Mouse (Mus musculus) cerebellum, adult 9-11 months (tissue): ENCODE results near the gene Myo1h.

Source experiments
- DNase-seq: peaks from one replicate; pipeline ENCODE4 v3.0.0; 2022

Gene Myo1h

DNA sequence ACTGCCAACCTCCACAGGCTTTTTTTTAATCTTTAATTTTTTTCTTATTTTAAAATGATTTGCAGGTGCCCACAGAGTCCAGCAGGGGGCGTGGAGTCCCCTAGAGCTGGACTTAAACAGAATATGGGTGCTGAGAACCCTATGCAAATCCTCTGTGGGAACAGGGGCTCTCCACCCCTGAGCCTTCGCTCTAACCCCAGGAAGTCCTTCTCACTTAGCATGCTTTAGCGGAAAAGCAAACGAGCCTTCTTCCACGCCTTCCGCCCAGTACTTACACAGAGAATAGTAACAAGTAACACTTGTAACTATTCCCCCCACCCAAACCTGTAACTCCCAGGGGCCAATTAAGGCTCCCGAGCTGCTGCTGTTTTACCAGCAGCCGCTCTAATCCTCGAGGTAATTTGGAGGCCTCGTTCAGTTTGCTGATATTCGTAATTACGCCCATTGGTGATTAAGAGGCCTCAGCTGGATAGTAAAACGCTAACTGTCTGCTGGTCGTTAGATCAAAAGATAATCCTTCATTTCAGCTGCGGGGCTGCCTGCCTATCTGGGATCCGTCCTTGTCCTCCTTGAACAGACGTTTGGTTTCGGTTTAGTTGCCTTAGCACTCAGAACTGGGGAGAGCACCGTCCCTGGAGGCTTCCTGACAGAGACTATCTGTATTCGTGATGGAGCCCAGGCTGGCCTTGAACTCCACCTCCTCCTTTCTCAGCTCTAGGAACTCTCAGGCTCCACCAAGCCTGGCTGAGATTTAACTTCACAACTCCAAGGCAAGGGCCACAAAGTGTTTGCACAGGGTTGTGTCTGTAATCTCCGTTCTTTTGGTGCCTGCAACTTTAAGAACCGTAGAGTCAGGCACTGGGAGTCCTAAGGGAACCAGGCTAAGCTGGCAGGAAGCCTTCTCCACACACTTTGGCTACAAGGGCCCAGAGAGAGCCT is 8.0 kb downstream of the Myo1h start:
- no peak for DNase-seq

DNA sequence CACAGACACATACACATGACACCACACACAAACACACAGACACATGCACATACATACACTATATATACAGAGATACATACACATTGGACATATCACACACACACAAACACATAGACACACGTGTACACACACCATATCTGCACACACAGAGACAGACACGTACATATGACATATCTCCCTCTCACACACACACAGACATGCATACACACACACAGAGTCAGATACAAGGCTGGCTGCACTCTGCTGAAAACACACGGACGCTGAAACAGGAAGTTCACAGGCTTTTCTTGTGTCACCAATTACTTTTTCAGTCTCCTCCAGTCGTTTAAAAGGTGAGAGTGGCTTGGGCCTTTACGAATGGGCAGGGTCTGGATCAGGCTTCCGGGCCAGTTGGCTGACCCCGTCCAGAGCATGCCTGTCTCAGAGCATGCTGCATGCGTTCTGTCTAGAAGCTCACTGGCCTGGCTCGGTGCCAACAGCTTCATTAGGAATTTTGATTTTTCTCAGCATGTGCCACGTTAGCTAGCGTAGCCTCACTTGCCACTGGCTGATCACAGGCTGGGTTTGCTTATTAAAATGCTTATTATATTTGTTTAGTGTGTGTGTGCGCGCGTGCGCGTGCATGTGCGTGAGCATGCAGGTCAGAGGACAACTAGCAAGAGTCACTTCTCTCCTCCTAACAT is 9.4 kb downstream of the Myo1h start:
- no peak for DNase-seq

DNA sequence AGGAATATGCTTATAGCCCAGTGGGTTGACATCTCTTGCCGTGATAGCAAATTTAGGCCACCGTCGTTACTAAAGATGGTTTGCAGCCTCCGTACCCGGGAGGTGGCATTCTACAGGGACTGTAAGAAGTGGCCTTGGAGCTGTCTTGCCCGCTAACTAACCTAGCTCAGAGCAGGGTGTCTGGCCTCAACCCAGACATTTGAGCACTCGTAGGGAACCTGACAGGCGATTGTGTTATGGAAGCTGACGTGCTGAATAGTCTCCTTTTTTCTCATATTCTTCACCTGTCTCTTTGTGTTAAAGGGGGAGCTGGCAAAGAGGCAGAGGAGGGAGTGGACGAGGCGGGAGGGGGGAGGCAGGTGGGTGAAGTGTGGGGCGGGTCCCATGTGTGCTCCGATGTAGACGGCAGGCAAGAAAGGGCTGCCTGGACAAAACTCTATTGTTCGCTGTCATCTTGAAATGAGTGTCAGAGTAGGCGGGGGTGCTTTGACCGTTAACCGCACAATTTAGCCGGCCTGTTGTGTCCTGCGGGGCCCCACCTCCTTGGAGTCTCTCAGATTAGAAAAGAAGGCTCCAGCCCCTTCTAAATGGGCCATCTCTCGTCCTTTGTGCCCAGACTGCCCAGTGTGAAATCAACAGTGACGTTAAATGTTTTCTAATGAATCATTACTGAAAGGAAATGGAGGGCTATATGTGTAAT is 10.3 kb downstream of the Myo1h start:
- DNase-seq = no peak

DNA sequence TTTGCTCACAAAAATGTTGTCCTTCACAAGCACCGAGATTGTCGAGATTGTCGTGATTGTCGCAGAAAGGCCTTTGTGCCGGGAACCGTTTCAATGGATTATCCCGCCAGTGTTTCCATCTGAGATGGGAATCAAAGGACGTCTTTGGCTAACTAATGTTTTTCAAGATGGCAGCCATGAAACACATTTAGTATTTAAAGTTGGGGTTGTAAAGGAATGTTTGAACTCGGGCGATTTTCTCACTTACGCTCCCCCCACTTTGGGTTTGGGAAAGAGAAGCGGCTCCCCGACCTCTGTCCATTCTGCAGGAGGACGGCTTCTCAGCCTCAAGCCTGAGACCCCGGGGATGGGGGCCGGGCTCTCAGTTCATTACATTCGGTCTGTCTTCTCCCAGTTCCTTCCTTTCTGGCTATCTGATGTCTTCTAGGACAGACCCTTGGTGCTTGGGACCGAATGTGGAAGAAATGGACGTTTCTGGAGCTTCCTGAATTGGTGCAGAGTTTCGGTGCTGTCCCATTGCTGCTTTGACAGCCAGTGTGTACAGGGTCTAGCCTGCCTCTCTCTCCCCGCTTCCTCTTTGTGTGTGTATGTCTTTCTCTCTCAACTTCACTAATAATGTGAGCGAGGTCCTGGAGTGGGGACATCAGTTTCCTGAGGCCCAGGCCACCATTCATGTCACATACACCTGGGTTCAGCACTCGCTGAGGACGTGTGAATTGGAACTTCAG is 11.1 kb downstream of the Myo1h start:
- DNase-seq = no peak

DNA sequence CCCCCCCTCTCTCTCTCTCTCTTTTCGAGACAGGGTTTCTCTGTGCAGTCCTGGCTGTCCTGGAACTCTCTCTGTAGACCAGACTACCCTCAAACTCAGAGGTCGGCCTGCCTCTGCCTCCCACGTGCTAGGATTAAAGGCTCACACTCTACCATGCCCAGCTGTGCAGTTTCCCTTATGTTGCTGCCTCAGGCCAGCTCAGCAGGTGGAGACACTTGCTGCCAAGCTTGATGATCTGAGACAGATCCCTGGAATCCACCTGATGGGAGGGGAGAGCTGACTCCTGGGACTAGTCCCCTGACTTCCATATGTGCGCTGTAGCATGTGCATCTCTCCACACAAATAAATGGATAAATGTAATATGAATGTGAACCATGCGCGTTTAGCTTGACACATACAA is 14.2 kb downstream of the Myo1h start:
- no peak for DNase-seq

DNA sequence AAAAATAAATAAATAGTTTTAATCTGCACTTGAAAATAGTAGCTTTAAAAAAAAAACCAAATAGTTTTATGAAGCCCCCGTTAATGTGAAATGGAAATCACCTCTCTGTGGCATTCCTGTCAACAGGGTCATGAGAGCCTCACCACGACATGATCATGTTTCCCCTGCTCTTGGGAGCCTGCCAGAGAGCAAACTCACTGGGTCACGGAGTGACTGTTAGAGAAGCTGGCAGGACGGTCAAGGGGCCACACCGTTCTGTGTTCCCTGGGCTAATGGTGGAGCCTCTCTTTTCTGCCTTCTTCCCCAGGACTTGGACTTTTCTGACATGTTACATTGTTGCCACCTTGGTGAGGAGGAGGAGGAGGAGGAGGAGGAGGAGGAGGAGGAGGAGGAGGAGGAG is 17.5 kb downstream of the Myo1h start:
- DNase-seq = no peak

DNA sequence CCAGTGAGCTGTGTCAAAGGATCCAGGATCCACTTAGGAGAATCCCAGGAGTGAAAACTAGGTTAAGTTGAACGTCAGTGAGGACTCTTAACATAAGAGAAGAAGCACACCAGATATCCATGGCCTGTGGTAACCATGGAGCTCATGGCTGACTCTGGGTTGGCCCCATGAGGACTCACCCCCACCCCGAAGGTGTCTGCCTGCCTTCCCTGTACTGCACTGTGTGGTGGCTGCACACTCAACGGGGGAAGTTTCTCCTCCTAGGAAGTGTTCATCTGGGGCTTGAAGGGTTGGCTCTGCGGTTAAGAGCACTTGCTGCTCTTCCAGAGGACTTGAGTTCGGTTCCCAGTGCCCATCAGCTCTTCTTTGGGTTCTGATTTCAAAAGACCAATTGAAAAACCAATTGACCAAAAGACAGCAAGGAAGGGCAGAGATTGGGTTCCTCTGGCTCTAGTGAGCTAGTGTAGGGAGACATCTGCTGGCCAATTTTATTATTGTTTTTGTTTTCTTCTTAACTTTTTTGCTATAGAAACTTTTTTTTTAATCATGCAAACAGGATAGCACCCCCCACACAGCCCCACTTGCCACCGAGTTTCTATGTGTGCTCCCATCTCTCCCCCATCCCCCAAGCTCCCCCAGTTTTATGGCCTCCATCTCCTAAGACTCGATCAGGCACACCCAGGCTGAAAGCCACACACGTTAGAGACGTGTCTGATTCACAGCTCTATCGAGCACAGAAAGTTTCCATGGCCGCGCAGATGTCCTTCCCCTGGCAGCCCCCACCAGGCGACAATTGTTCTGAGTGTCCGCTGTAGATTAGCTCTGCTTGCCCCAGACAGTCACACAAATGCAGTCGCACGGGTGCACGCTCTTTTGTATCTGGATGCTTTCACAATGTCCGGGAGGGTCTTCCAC is 20.1 kb downstream of the Myo1h start:
- DNase-seq = no peak

DNA sequence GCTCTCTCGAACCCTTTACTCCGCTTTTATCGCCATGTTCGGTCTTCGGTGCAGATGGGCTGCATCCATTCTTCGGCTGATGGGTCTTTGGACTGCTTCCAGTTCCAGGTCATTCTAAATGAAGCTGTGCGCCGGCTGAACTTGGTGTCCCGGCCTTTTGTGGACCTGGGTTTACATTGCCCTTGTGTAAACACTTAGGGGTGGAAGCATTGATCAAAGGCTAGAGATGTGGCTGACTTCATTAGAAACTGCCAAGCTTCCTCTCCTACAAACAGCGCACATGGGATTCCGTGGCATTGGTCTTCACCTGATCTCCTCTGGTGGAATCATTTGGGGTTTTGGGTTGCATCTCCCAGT is 20.7 kb downstream of the Myo1h start:
- no peak for DNase-seq

DNA sequence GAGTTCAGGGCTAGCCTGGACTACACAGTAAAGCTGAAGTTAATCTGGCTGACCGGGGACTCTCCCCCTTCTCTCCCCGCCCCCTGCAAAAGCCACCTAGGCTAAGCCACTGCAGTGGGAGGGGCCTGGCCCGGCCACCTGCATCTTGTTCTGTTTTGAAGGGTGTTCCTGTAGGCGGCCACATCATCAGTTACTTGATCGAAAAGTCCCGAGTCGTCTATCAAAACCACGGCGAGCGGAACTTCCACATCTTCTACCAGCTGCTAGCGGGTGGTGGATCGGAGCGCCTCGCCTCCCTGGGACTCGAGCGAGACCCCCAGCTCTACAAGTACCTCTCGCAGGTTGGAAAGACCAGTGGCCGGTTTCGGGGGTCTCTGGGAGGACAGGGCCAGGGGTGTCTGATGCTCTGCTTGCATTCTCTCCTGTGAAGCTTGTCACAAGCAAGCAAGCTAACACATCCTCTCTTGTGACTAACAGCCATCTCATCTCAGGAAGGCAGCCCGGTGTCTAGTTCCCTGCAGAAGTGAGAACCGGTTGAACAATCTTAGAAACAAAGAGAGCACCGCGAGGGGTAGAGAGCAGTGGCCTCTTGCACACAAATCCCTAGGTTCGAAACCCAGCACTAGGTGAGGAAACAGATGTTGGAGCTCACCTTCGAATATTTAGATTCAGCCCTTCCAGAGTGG is 34.3 kb downstream of the Myo1h start:
- DNase-seq = no peak

DNA sequence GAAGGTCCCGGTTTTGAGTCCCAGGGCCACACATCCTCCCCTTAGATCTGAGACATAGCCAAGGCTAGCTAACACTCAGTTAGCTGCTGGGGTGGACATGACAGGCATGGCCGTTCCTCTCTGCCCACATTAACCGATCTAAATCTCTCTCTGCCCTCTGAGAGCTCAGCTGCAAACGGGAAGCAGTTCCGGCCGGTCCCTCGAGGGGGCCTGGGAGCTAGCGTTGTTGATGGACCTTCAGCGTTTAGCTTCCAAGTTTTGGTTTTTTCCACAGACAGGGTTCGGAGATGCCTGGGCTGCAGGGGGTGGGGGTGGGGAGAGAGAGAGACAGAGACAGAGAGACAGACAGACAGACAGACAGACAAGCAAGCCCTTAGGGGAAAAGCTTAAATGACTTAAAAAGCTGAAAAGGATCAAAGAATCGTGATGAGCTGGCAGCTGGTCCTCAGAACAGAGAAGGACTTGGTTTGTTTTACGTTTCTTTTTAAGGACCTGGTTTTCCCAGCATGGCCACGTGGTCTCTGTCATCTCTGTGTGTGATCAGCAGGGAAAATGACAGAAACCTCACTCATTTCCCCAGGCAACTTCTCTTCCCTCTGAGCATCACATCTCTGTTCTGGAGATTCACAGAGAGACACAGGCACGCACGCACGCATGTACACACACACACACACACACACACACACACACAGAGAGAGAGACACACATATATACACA is 35.0 kb downstream of the Myo1h start:
- DNase-seq = no peak

DNA sequence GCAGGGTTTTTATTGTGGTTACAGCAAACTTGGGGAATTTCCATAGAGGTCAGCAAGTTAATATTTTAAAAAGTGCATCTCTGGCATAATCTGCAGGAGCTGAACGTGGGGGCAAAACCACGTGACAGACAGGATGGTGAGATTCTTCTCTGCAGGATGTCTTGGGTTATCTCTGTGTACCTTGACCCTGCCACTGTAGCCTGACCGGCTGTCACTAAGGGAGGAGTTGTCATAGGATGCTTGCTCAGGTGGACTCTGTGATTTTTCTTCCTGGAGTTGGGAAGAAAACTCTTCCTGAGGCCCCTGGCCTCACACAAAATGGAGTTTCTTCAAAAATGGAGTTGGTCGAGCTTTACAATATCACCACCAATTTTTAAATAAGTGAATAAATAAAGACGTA is 54.0 kb downstream of the Myo1h start:
- no peak for DNase-seq

DNA sequence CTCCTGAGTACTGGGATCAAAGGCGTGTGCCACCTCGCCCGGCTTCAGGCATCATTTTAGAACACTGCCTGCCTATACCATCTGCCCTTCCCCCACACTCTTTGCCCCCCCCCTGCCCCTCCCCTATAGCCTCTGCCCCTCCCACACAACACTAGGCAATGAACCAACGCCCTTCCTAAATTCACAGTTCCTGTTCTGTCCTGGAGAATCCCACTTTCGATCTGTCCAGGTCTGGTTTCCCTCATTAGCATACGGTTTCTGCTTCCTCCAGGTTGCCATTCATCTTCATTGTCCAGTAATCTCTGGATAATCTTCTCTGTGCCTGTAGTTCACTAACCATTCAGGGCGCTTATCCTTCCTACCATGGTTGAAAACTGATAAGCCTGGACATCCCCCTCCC is 54.6 kb downstream of the Myo1h start:
- no peak for DNase-seq

DNA sequence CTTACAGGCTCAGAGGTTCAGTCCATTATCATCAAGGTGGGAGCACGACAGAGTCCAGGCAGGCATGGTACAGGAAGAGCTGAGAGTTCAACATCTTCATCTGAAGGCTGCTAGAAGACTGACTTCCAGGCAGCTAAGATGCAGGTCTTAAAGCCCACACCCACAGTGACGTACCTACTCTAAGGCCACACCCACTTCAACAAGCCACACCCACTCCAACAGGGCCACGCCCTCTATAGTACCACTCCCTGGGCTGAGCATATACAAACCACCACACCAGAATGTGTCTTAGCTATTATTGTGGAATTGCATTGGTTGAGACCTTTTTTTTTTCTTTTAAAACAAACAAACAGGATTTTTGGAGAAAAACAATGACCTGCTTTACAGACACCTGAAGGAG is 56.6 kb downstream of the Myo1h start:
- DNase-seq = no peak

DNA sequence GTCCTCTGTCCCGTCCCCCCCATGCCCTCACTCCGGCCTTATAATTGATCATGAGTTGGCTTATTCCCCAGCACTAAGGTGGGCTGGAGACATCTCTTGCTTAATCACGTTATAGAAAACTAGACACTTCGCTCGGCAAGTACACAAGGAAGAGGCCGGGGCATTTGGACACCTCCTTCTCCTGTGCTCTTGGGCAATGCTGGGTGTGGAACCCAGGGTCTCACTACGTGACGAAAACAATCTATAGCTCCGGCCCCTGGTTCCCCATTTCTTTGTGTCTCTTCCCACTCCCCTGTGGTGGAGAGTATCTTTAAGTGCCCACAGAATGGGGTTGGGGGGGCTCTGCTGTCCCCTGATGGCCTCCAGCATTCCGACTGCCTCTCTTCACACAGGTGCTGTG is 58.0 kb downstream of the Myo1h start:
- no peak for DNase-seq

DNA sequence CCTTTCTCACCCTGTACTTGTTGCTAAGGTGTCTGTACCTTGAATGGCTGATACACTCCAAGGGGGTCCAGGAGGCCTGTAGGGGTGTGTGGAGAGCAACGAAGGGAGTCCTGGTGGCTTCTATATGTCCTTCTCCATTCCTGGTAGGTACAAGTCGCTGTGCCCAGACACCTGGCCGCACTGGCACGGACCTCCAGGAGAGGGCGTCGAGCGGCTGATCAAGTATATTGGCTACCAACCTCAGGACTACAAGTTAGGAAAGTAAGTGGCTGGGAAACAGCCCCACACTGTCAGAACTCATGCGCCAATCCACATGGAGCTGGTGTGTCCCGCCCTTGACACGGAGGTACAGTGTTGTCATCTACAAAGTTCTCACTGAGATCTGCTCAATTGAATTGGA is 62.5 kb downstream of the Myo1h start:
- no peak for DNase-seq

DNA sequence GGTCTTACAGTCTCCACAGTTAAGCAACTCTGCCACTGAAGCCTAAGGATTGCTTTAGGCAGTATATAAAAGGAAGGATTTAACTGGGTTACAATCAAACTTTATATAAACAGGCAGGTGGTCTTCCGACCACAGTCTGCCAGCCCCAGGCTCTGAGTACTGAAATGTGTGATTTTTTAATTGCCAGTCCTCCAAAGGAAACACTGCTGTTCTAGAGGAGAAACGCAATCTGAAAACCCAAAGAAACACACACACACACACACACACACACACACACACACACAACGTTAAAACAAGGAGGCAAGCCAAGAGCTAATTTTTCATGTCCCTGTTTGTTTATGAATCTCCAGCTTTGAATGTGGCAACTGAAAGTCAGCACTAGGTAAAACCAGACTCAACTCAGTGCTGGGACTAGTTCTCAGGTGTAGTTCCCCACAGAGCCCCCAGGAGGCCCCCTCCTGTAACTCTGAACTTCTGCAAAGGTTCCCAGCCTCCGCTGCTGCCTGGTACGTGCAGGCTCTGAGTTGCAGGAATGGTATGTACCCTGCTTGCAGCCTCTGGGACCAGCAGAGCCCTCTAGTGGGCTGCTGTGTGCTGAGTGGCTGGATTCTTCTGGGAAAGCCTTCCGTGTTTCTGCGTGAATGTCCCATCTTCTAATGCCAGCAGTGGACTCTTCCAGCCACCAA is 67.4 kb downstream of the Myo1h start:
- no peak for DNase-seq

DNA sequence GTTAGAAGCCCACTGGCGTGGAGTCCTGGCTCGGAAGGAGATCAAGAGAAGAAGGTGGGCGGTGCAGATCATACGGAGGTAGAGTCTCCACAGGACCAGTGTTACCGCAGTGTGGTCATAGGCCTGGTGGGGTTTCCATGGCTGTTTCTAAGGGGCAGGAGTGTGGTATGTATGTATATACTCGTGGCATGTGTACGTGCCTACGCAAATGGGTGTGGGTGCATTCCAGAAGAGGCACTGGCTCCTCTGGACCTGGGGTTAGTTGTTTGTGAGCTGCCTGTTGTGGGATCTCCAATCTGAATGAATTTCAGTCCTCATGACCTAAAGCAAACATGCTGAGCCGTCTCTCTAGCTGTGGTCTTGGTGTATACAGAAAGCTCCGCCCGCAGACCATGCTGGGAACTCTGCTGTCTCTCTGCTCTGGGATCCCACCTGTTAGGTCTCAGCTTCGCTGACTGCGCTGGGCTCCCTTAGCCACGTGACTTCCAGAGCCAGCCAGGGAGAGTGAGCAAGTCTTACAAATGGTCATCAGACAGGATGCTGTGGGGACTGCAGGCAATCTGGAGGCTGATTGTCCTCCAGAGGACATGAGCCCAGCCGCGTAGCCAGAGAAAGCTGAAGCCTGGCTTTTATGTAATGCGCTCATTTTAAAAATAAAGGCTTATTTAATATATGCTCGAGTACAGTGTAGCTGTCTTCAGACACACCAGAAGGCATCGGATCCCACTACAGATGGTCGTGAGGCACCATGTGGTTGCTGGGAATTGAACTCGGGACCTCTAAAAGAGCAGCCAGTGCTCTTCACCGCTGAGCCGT is 68.2 kb downstream of the Myo1h start:
- no peak for DNase-seq

DNA sequence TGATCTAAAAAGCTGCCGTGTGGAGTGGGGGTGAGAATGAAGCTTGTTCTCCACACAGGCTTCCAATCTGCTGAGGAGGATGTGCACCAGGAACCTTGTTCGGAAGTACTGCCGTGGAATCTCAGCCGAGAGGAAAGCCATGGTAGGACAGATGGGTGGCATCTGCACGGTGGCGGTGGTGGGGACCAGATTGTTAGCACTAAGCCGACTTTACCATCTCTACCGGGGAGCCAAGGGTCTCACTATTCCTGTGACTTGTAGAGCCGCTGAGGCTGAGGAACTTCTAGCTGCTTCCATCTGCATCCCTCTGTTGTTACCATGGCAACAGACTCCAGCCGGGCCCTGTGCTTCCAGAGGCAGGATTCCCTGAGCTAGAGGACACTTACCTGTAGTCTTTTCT is 69.9 kb downstream of the Myo1h start:
- DNase-seq = no peak

DNA sequence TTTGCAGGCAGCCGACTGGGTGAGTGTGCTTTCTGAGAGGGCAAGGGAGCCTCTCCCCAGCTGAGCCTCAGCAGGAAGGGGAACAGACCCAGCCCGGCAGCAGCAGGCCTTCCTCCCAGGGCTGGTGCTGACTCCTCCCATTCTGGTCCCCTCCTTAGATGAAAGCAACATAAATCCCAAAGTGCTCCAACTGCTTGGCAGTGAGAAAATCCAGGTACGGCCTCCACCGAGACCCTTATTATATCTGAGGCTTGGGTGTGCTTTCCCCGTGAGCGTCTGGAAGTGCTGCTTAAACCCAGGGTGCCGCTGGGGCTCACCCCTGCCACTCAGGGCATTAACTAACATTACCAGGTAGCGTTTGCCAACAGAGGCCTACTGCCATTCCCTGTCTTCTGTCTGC is 70.6 kb downstream of the Myo1h start:
- no peak for DNase-seq
